Mouse (Mus musculus) myocyte (in vitro differentiated cells): ENCODE data around the gene Mapk10.

Source experiments
- CEBPB ChIP-seq: IDR thresholded peaks from 2 replicates; pipeline ENCODE4 v1.6.1; 2011; ENCODE audit warnings: mild to moderate bottlenecking, moderate library complexity; ENCODE audit not compliant: poor library complexity, insufficient read depth, severe bottlenecking
- E2F4 ChIP-seq: IDR thresholded peaks from one replicate; pipeline ENCODE4 v1.6.1; 2011; ENCODE audit warnings: mild to moderate bottlenecking, control low read depth, moderate library complexity; ENCODE audit not compliant: insufficient read depth
- MAX ChIP-seq: IDR thresholded peaks from one replicate; pipeline ENCODE4 v1.6.1; 2011; ENCODE audit warnings: low read depth, mild to moderate bottlenecking, control low read depth
- MYOD1 ChIP-seq, 3 experiments: IDR thresholded peaks; one replicate each; pipeline ENCODE4 v1.6.1; 2011; ENCODE audit warnings: control low read depth in 2 of 3, low read depth in 2 of 3, mild to moderate bottlenecking in 2 of 3, moderate library complexity in 1 of 3; ENCODE audit not compliant: insufficient read length in 2 of 3, control insufficient read depth in 1 of 3
- POLR2A ChIP-seq: IDR thresholded peaks from one replicate; pipeline ENCODE4 v1.6.1; 2011; ENCODE audit warnings: low read depth, mild to moderate bottlenecking, control low read depth, moderate library complexity; ENCODE audit not compliant: insufficient read length
- POLR2AphosphoS2 ChIP-seq: IDR thresholded peaks from one replicate; pipeline ENCODE4 v1.6.1; 2011; ENCODE audit warnings: low read depth, control low read depth; ENCODE audit not compliant: insufficient read length
- REST ChIP-seq: IDR thresholded peaks from one replicate; pipeline ENCODE4 v1.6.1; 2011; ENCODE audit warnings: mild to moderate bottlenecking, control low read depth, moderate library complexity; ENCODE audit not compliant: insufficient read depth, insufficient read length
- SRF ChIP-seq: IDR thresholded peaks from one replicate; pipeline ENCODE4 v1.6.1; 2011; ENCODE audit warnings: low read depth; ENCODE audit not compliant: control insufficient read depth, insufficient read length
- USF1 ChIP-seq: IDR thresholded peaks from one replicate; pipeline ENCODE4 v1.6.1; 2011; ENCODE audit warnings: low read depth, mild to moderate bottlenecking, control low read depth, moderate library complexity

- TF ChIP-seq POLR2A: no peak
- no peak for TF ChIP-seq MAX
- TF ChIP-seq E2F4: no peak
- TF ChIP-seq POLR2AphosphoS2: no peak
- TF ChIP-seq USF1: no peak
- TF ChIP-seq CEBPB: no peak
- no peak for TF ChIP-seq MYOD1 (IDR thresholded peaks at IDR 0.05; ENCODE audit: control insufficient read depth in 1 of 3, insufficient read length in 2 of 3, low read depth in 2 of 3)
- TF ChIP-seq REST: no peak
- TF ChIP-seq SRF: no peak
Observed at GRCm38 (mm10) chr5:103048011-103048410, 163.1 kb downstream of the Mapk10 start.
